Mouse (Mus musculus) megakaryocyte-erythroid progenitor cell, adult 5-6 weeks (primary cell): Measurements from ENCODE around the gene Gm128. TPM values are rescaled to one million over a fixed set of nuclear protein-coding genes. Genes with fewer than 3 reads are reported as not detected.
"Not testable (repeated sequence)": the region's sequence is repeated elsewhere in the genome, so short reads cannot be mapped to it uniquely, and the experiment has no call there.

Source experiments
- ATAC-seq: replicated peaks from 2 replicates; pipeline ENCODE4 v1.8.0; 2016; ENCODE audit warnings: mild to moderate bottlenecking, inconsistent platforms; ENCODE audit not compliant: severe bottlenecking, poor library complexity, low FRiP score, low TSS enrichment
- total RNA-seq, 2 experiments: library from RNA; stranded (forward) in 1 of 2; stranded (reverse) in 1 of 2; fragments of 200-1000, 215-1000 nt in 1 of 2; fragments of >200 nt in 1 of 2; fragmentation: Nextera tagmentation in 1 of 2; gene quantifications; 2 replicates each; pipeline ENCODE4 v1.2.3; 2014 to 2017

Gene Gm128
- total RNA-seq, 2 experiments from 2014 or later = 2.5 TPM; not detected in 1

GRCm38 (mm10) chr3:95213609-95213975 is 27.8 kb downstream of the Gm128 start:
- no peak for ATAC-seq

- ATAC-seq = not testable (repeated sequence)
Measured at GRCm38 (mm10) chr3:95212889-95213608, 28.3 kb downstream of the Gm128 start.

- no peak for ATAC-seq
Measured at GRCm38 (mm10) chr3:95210585-95210984, 30.8 kb downstream of the Gm128 start.

GRCm38 (mm10) chr3:95208286-95208685 is 33.1 kb downstream of the Gm128 start:
- no peak for ATAC-seq

GRCm38 (mm10) chr3:95203880-95204279 is 37.5 kb downstream of the Gm128 start:
- no peak for ATAC-seq

GRCm38 (mm10) chr3:95200562-95200961 is 40.8 kb downstream of the Gm128 start:
- no peak for ATAC-seq

- ATAC-seq = no peak
Measured at GRCm38 (mm10) chr3:95200132-95200531, 41.3 kb downstream of the Gm128 start.

GRCm38 (mm10) chr3:95199101-95199500 is 42.3 kb downstream of the Gm128 start:
- ATAC-seq = no peak

GRCm38 (mm10) chr3:95195772-95196171 is 45.6 kb downstream of the Gm128 start:
- ATAC-seq = no peak

- no peak for ATAC-seq
Measured at GRCm38 (mm10) chr3:95194721-95195135, 46.7 kb downstream of the Gm128 start.

Other genes with a start within 250 kb of the Gm128 start
- gene Zfp687, start 226.2 kb downstream of the Gm128 start, total RNA-seq (2014; fragmentation: Nextera tagmentation) = 16.8 and 25.9 TPM in 2 replicates
- 13.0 and 42.4 TPM in 2 replicates for gene Zfp687, start 226.2 kb downstream of the Gm128 start, total RNA-seq (2017)
- gene Psmd4, start 199.0 kb downstream of the Gm128 start, total RNA-seq (2014; fragmentation: Nextera tagmentation) = 190 and 212 TPM in 2 replicates
- gene Psmd4, start 199.0 kb downstream of the Gm128 start, total RNA-seq (2017) = 336 and 456 TPM in 2 replicates
- 28.8 and 29.3 TPM in 2 replicates for gene Pip5k1a, start 134.7 kb downstream of the Gm128 start, total RNA-seq (2014; fragmentation: Nextera tagmentation)
- 20.5 and 23.8 TPM in 2 replicates for gene Pip5k1a, start 134.7 kb downstream of the Gm128 start, total RNA-seq (2017)
- 62.9 and 64.1 TPM in 2 replicates for gene Vps72, start 130.6 kb downstream of the Gm128 start, total RNA-seq (2014; fragmentation: Nextera tagmentation)
- gene Vps72, start 130.6 kb downstream of the Gm128 start, total RNA-seq (2017) = 105 and 121 TPM in 2 replicates
- 2.4 and 5.1 TPM in 2 replicates for gene Tmod4, start 117.1 kb downstream of the Gm128 start, total RNA-seq (2014; fragmentation: Nextera tagmentation)
- 0.99 and 2.9 TPM in 2 replicates for gene Tmod4, start 117.1 kb downstream of the Gm128 start, total RNA-seq (2017)
- 59.1 and 86.0 TPM in 2 replicates for gene Scnm1, start 107.6 kb downstream of the Gm128 start, total RNA-seq (2014; fragmentation: Nextera tagmentation)
- gene Scnm1, start 107.6 kb downstream of the Gm128 start, total RNA-seq (2017) = 94.4 and 114 TPM in 2 replicates
- 5.4 and 6.9 TPM in 2 replicates for gene Lysmd1, start 107.5 kb downstream of the Gm128 start, total RNA-seq (2014; fragmentation: Nextera tagmentation)
- 6.2 and 7.2 TPM in 2 replicates for gene Lysmd1, start 107.5 kb downstream of the Gm128 start, total RNA-seq (2017)
- 3.3 and 8.1 TPM in 2 replicates for gene Tnfaip8l2, start 99.2 kb downstream of the Gm128 start, total RNA-seq (2014; fragmentation: Nextera tagmentation)
- gene Tnfaip8l2, start 99.2 kb downstream of the Gm128 start, total RNA-seq (2017) = 3.1 and 6.7 TPM in 2 replicates
- 0.27 TPM in 1 of 2 replicates, not detected in the other for gene Sema6c, start 81.1 kb downstream of the Gm128 start, total RNA-seq (2014; fragmentation: Nextera tagmentation)
- gene Sema6c, start 81.1 kb downstream of the Gm128 start, total RNA-seq (2017) = 0.99 TPM in 1 of 2 replicates, not detected in the other
- 59.0 and 63.9 TPM in 2 replicates for gene Gabpb2, start 23.7 kb downstream of the Gm128 start, total RNA-seq (2014; fragmentation: Nextera tagmentation)
- 59.2 and 64.2 TPM in 2 replicates for gene Gabpb2, start 23.7 kb downstream of the Gm128 start, total RNA-seq (2017)
- 69.0 and 127 TPM in 2 replicates for gene Cdc42se1, start 12.9 kb downstream of the Gm128 start, total RNA-seq (2014; fragmentation: Nextera tagmentation)
- gene Cdc42se1, start 12.9 kb downstream of the Gm128 start, total RNA-seq (2017) = 49.5 and 59.1 TPM in 2 replicates
- 6.0 and 6.9 TPM in 2 replicates for gene Mllt11, start 9.4 kb downstream of the Gm128 start, total RNA-seq (2014; fragmentation: Nextera tagmentation)
- gene Mllt11, start 9.4 kb downstream of the Gm128 start, total RNA-seq (2017) = 1.9 and 3.6 TPM in 2 replicates
- not detected in 2 replicates for gene Bnipl, start 9.6 kb upstream of the Gm128 start, total RNA-seq (2014; fragmentation: Nextera tagmentation)
- not detected in 2 replicates for gene Bnipl, start 9.6 kb upstream of the Gm128 start, total RNA-seq (2017)
- 36.8 and 46.9 TPM in 2 replicates for gene Mindy1, start 39.7 kb upstream of the Gm128 start, total RNA-seq (2014; fragmentation: Nextera tagmentation)
- gene Mindy1, start 39.7 kb upstream of the Gm128 start, total RNA-seq (2017) = 37.5 and 45.3 TPM in 2 replicates
- 20.2 and 24.8 TPM in 2 replicates for gene Prune1, start 40.5 kb upstream of the Gm128 start, total RNA-seq (2014; fragmentation: Nextera tagmentation)
- 10.1 and 14.6 TPM in 2 replicates for gene Prune1, start 40.5 kb upstream of the Gm128 start, total RNA-seq (2017)
- 25.5 and 35.5 TPM in 2 replicates for gene Anxa9, start 65.6 kb upstream of the Gm128 start, total RNA-seq (2014; fragmentation: Nextera tagmentation)
- 15.6 and 16.7 TPM in 2 replicates for gene Anxa9, start 65.6 kb upstream of the Gm128 start, total RNA-seq (2017)
- gene Cers2, start 73.2 kb upstream of the Gm128 start, total RNA-seq (2014; fragmentation: Nextera tagmentation) = 199 and 268 TPM in 2 replicates
- 118 and 125 TPM in 2 replicates for gene Cers2, start 73.2 kb upstream of the Gm128 start, total RNA-seq (2017)
- 58.7 and 67.9 TPM in 2 replicates for gene Setdb1, start 115.6 kb upstream of the Gm128 start, total RNA-seq (2014; fragmentation: Nextera tagmentation)
- gene Setdb1, start 115.6 kb upstream of the Gm128 start, total RNA-seq (2017) = 44.1 and 46.5 TPM in 2 replicates
- not detected in 2 replicates for gene 4930558C23Rik, start 161.2 kb upstream of the Gm128 start, total RNA-seq (2014; fragmentation: Nextera tagmentation)
- gene 4930558C23Rik, start 161.2 kb upstream of the Gm128 start, total RNA-seq (2017) = not detected in 2 replicates
- 40.1 and 44.7 TPM in 2 replicates for gene Arnt, start 192.8 kb upstream of the Gm128 start, total RNA-seq (2014; fragmentation: Nextera tagmentation)
- 15.3 and 30.4 TPM in 2 replicates for gene Arnt, start 192.8 kb upstream of the Gm128 start, total RNA-seq (2017)